Mouse (Mus musculus): ENCODE measurements around the gene Celsr1. TPM values are rescaled to one million over a fixed set of nuclear protein-coding genes. Genes with fewer than 3 reads are reported as not detected.

Celsr1 gene
- polyA plus RNA-seq, 1 experiment from 2014 or later, result 2.4 TPM

DNA sequence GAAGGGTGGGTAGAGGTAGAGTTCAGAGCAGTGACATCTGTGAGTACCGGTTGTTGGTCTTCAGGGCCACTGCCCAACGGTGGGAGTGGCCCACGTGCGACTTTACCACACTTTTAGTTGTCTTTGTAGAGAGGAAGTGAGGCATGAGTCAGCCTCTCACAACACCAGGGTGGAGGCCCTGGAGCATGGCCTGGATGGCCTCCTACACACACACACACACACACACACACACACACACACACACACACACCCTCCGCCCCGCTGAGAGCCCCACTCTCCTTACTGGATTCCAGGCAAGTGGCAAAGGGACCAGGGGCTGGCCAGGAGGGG lies 34.0 kb upstream of the Celsr1 start:
- H3K4me1 ChIP-seq (ENCODE audit: control insufficient read depth, insufficient read depth, low read length), result peaks cover 29% of the 10 kb centered on the region
- H3K4me2 ChIP-seq (ENCODE audit: low read depth, low read length), result no peak overlapping the region
- no peaks in the 10 kb centered on the region for H3K36me3 ChIP-seq (ENCODE audit: control insufficient read depth, insufficient read depth, low read length)
- no peak overlapping the region for H3K4me3 ChIP-seq (ENCODE audit: low read depth, low read length)
- no peaks in the 10 kb centered on the region for H3K9me3 ChIP-seq (ENCODE audit: control insufficient read depth, low read length)
- no peak overlapping the region for H3K9ac ChIP-seq (replicated peaks; ENCODE audit: low read depth, low read length)
- no peak overlapping the region for H3K27ac ChIP-seq (ENCODE audit: low read depth, low read length)
- no peak for ATAC-seq (ENCODE audit: low read depth)
- H3K27me3 ChIP-seq (ENCODE audit: control insufficient read depth, insufficient read depth, low read length), result no peaks in the 10 kb centered on the region
- 52% methylated on average over 4 of the region's 6 CpGs for WGBS

DNA sequence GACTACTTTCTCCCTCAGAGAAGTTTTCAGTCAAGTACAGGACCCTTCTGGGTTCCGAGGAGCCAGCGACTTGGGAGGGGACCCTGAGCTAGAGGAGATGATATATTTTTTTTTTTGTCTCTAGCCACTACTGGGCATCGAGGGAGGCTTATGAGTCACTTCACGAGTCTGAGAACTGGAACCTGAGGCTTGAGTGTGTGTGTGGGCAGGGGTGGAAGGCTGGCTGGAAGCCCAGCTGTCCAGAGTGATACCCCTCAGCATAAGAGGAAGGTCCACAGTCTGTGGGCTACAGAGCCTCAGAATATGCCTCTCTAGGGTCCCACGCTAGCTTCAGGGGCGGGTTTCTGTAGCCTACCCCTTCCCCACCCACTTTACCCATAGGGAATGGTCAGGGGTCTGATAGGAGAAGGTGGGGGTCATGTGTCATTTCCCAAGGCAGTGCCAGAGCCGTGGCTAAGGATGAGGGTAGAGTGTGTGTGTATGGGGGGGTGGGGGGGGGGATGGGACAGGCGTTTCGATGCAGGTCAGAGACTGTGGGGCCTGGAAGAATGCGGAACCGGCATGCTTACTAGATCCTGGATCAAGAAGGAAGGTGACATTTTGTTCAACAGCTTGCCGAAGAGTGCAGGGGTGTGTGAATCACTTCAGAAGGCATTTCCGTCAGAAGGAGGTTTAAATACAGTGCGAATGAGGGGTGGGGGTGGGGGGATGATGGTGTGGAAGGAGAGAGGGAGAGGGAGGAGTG lies 33.4 kb upstream of the Celsr1 start:
- H3K4me1 ChIP-seq (ENCODE audit: control insufficient read depth, insufficient read depth, low read length), result peaks cover 32% of the 10 kb centered on the region
- no peak overlapping the region for H3K27ac ChIP-seq (ENCODE audit: low read depth, low read length)
- no peaks in the 10 kb centered on the region for H3K36me3 ChIP-seq (ENCODE audit: control insufficient read depth, insufficient read depth, low read length)
- no peak overlapping the region for H3K9ac ChIP-seq (replicated peaks; ENCODE audit: low read depth, low read length)
- no peak for ATAC-seq (ENCODE audit: low read depth)
- H3K9me3 ChIP-seq (ENCODE audit: control insufficient read depth, low read length), result no peaks in the 10 kb centered on the region
- no peaks in the 10 kb centered on the region for H3K27me3 ChIP-seq (ENCODE audit: control insufficient read depth, insufficient read depth, low read length)
- H3K4me3 ChIP-seq (ENCODE audit: low read depth, low read length), result no peak overlapping the region
- H3K4me2 ChIP-seq (ENCODE audit: low read depth, low read length), result no peak overlapping the region
- WGBS, result 73% methylated on average over 14 of the region's 14 CpGs

DNA sequence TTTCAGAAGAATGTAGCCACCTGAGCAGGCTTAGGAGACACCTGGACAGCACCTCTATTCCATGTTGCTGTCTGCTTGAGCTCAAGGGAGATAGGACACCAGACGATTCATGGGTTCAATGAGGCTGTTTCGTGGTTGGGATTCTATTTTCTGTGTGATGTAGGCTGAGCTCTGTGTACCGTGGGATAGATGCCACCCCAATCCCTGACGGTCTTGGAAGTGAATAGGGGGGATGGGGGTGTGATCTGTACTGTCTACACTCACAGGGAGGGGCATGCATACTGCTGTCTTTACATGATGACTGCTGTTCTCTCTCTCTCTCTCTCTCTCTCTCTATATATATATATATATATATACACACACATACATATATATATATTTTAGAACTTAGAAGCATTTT lies 31.8 kb upstream of the Celsr1 start:
- no peak overlapping the region for H3K4me3 ChIP-seq (ENCODE audit: low read depth, low read length)

DNA sequence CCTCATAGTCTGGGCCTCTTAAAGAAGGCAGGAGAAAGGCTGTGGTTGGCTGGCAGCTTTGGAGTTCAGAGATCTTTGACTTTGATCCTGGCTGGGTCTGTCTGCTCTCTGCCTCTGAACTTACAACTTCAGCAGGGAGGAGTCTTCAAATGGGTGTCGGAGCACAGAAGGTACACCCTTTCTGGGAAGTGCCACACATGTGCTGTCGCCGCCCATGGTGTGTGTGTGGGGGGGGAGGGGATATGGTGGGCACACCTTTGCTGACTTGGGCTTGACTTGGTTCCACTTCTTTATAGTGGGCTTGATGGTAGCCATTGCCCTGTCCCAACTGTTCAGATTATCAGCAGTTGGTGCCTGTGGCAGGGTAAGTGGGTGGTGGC lies 31.3 kb upstream of the Celsr1 start:
- 94% methylated on average over 3 of the region's 3 CpGs for WGBS
- H3K27me3 ChIP-seq (ENCODE audit: control insufficient read depth, insufficient read depth, low read length), result no peaks in the 10 kb centered on the region
- no peak overlapping the region for H3K27ac ChIP-seq (ENCODE audit: low read depth, low read length)
- no peaks in the 10 kb centered on the region for H3K36me3 ChIP-seq (ENCODE audit: control insufficient read depth, insufficient read depth, low read length)
- peaks cover 48% of the 10 kb centered on the region for H3K4me1 ChIP-seq (ENCODE audit: control insufficient read depth, insufficient read depth, low read length)
- no peak overlapping the region for H3K4me3 ChIP-seq (ENCODE audit: low read depth, low read length)
- no peak overlapping the region for H3K9ac ChIP-seq (replicated peaks; ENCODE audit: low read depth, low read length)
- H3K4me2 ChIP-seq (ENCODE audit: low read depth, low read length), result no peak overlapping the region
- H3K9me3 ChIP-seq (ENCODE audit: control insufficient read depth, low read length), result no peaks in the 10 kb centered on the region
- no peak for ATAC-seq (ENCODE audit: low read depth)

More for the DNA sequence above, 31.8 kb upstream of the Celsr1 start:
- no peaks in the 10 kb centered on the region for H3K9me3 ChIP-seq (ENCODE audit: control insufficient read depth, low read length)
- no peaks in the 10 kb centered on the region for H3K36me3 ChIP-seq (ENCODE audit: control insufficient read depth, insufficient read depth, low read length)
- no peak overlapping the region for H3K27ac ChIP-seq (ENCODE audit: low read depth, low read length)
- no peak for ATAC-seq (ENCODE audit: low read depth)
- no peak overlapping the region for H3K4me2 ChIP-seq (ENCODE audit: low read depth, low read length)
- peaks cover 46% of the 10 kb centered on the region for H3K4me1 ChIP-seq (ENCODE audit: control insufficient read depth, insufficient read depth, low read length)
- H3K27me3 ChIP-seq (ENCODE audit: control insufficient read depth, insufficient read depth, low read length), result no peaks in the 10 kb centered on the region
- WGBS, result 97% methylated on average over 4 of the region's 4 CpGs
- H3K9ac ChIP-seq (replicated peaks; ENCODE audit: low read depth, low read length), result no peak overlapping the region

DNA sequence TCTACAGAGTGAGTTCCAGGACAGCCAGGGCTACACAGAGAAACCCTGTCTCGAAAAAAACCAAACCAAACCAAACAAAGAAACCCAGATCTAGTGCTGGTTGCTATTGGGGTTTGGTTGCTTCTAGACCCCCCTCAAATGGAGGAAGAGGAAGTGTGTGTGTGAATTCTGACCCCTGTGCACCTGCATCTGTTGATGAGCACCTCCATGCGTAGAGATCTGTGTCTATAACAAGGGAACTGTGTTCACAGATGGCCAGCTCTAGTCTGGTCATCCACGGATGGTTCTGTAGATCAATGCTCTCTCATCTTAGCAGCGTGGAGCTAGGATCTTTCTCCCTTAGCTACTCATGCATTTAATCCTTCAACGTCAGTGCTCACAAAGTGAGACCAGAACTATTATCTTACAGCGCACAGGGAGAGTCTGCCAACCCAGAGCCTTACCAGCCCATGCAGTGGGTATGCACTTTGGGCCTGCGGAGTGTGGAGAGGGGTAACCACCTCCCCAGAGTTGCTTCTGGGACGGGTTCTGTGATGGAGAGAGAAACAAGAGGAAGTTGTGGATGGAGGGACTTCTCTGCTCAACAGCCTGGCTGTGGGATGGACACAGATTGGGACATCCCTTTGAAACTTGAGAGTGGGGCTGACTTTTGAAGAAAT lies 30.7 kb upstream of the Celsr1 start:
- H3K27ac ChIP-seq (ENCODE audit: low read depth, low read length), result no peak overlapping the region
- no peak overlapping the region for H3K4me3 ChIP-seq (ENCODE audit: low read depth, low read length)
- peaks cover 48% of the 10 kb centered on the region for H3K4me1 ChIP-seq (ENCODE audit: control insufficient read depth, insufficient read depth, low read length)
- no peak for ATAC-seq (ENCODE audit: low read depth)
- no peaks in the 10 kb centered on the region for H3K9me3 ChIP-seq (ENCODE audit: control insufficient read depth, low read length)
- H3K4me2 ChIP-seq (ENCODE audit: low read depth, low read length), result no peak overlapping the region
- H3K27me3 ChIP-seq (ENCODE audit: control insufficient read depth, insufficient read depth, low read length), result no peaks in the 10 kb centered on the region
- WGBS, result 90% methylated on average over 8 of the region's 8 CpGs
- no peak overlapping the region for H3K9ac ChIP-seq (replicated peaks; ENCODE audit: low read depth, low read length)
- no peaks in the 10 kb centered on the region for H3K36me3 ChIP-seq (ENCODE audit: control insufficient read depth, insufficient read depth, low read length)

DNA sequence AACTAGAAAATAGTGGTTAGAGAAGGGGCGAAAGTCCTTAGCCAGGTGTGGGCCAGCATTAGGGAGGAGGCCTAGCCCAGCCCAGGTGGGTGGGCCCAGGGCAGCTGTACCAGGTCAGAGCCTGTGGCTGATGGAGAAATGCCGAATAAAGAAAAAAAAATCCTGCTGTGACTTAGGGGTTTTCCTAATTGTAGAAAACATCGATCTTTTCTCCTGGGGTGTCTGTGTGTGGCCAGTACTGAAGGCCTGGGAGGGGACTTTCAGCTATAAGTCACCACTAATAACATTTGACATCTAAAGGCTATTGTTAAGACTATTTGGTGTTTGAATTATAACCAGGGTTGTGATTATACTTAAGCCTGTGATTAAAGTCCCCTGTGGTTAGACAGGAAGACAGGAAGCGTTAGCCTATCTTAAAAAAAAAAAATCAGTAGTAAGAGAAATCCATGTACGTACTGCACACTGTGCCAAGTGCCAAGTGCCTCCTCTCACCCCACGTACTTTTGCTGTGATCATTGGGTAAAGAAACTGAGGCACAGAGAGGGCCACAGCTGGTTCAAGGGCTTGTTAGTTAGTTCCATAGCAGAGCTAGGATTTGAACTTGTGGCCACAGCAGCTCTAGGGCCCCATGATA lies 28.4 kb upstream of the Celsr1 start:
- no peaks in the 10 kb centered on the region for H3K27me3 ChIP-seq (ENCODE audit: control insufficient read depth, insufficient read depth, low read length)
- 47% methylated on average over 6 of the region's 6 CpGs for WGBS
- no peak overlapping the region for H3K27ac ChIP-seq (ENCODE audit: low read depth, low read length)
- no peak overlapping the region for H3K4me3 ChIP-seq (ENCODE audit: low read depth, low read length)
- no peak overlapping the region for H3K9ac ChIP-seq (replicated peaks; ENCODE audit: low read depth, low read length)
- H3K4me2 ChIP-seq (ENCODE audit: low read depth, low read length), result peak overlapping the region; percentile 99; the same call in 1 of the 2 replicates
- no peaks in the 10 kb centered on the region for H3K9me3 ChIP-seq (ENCODE audit: control insufficient read depth, low read length)
- H3K4me1 ChIP-seq (ENCODE audit: control insufficient read depth, insufficient read depth, low read length), result peaks cover 43% of the 10 kb centered on the region
- H3K36me3 ChIP-seq (ENCODE audit: control insufficient read depth, insufficient read depth, low read length), result no peaks in the 10 kb centered on the region
- ATAC-seq (ENCODE audit: low read depth), result no peak

DNA sequence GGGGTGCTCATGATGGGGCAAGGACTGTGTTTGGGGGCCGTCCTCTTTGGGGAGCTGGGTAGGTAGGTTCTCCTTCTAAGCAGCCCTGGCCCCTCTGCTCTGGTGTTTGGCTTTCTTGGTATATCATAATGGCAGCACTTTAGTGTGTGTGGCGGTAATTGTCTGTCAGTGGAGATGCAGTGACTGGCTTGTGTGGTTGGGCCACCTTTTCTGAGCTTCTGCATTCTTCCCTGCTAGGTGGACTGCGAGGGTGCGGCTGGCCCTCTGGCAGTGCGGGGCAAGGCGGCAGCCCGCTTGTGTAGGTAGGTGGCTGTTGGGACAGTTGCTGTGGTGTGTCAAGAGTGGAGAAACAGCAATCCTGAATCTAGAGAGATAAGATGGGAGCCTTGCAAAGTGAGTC lies 27.6 kb upstream of the Celsr1 start:
- Histone ChIP-seq H3K4me2 (ENCODE audit: low read depth, low read length) (peak overlapping the region; percentile 99), H3K27ac (ENCODE audit: low read depth, low read length) (no peak overlapping the region), H3K9me3 (ENCODE audit: control insufficient read depth, low read length) (no peaks in the 10 kb centered on the region), H3K4me3 (ENCODE audit: low read depth, low read length) (peak overlapping the region; percentile 91), H3K4me1 (ENCODE audit: control insufficient read depth, insufficient read depth, low read length) (peaks cover 41% of the 10 kb centered on the region), H3K27me3 (ENCODE audit: control insufficient read depth, insufficient read depth, low read length) (no peaks in the 10 kb centered on the region), H3K36me3 (ENCODE audit: control insufficient read depth, insufficient read depth, low read length) (no peaks in the 10 kb centered on the region), H3K9ac (replicated peaks; ENCODE audit: low read depth, low read length) (peak overlapping the region; percentile 0; the same call in 1 of the 2 replicates)
- 91% methylated on average over 7 of the region's 7 CpGs for WGBS
- no peak for ATAC-seq (ENCODE audit: low read depth)

DNA sequence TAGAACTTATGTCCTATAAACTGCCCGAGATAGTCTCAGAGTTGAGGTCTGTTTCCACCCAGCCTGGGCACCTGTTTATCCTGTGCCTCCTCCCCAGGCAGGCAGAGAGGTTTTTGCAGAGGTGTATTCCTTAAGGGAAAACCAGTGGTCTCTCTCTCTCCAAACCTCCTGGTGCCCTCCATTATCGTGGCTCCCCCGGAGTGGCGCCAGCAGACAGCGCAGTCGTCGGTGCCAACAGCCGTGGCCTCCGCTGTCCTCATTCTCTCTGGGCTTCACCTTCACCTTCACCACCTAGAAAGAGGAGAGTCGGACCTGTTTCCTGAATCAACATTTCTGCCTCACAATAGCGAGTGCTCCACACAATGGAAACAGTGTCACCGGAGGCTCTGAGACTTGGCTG lies 27.0 kb upstream of the Celsr1 start:
- Histone ChIP-seq H3K4me1 (ENCODE audit: control insufficient read depth, insufficient read depth, low read length) (peaks cover 41% of the 10 kb centered on the region), H3K27ac (ENCODE audit: low read depth, low read length) (no peak overlapping the region), H3K4me2 (ENCODE audit: low read depth, low read length) (peak overlapping the region; percentile 99), H3K4me3 (ENCODE audit: low read depth, low read length) (peak overlapping the region; percentile 91), H3K9ac (replicated peaks; ENCODE audit: low read depth, low read length) (peak overlapping the region; percentile 1; the same call in 1 of the 2 replicates), H3K27me3 (ENCODE audit: control insufficient read depth, insufficient read depth, low read length) (no peaks in the 10 kb centered on the region), H3K9me3 (ENCODE audit: control insufficient read depth, low read length) (no peaks in the 10 kb centered on the region), H3K36me3 (ENCODE audit: control insufficient read depth, insufficient read depth, low read length) (no peaks in the 10 kb centered on the region)
- 72% methylated on average over 12 of the region's 12 CpGs for WGBS
- no peak for ATAC-seq (ENCODE audit: low read depth)

DNA sequence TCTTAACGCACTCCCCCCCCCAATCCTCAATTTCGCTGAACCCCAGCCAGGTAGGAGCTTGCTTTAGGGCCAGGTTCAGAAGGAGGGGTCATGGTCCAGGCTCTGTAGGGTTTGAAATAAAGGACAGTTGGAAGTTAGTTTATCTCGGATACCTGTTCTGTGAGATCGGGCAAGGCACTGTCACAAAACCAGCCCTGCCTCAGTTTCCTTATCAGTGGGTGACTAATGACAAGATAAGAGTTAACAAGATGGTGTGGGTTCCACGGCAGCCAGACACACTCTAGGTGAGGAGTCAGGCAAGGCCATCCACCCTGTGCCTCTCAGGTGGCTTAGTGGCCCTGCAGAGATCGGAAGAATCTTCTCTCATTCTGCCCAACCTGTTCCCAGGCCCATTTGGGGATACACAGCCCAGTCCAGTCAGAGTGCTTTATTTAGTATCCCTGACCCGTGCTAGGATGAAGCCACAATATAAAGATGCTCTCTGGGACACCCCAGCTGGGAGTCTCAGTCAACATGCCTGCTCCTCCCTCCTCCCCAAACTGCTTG lies 26.3 kb upstream of the Celsr1 start:
- H3K9me3 ChIP-seq (ENCODE audit: control insufficient read depth, low read length), result no peaks in the 10 kb centered on the region
- no peak for ATAC-seq (ENCODE audit: low read depth)
- H3K27me3 ChIP-seq (ENCODE audit: control insufficient read depth, insufficient read depth, low read length), result no peaks in the 10 kb centered on the region
- peak overlapping the region; percentile 99 for H3K4me2 ChIP-seq (ENCODE audit: low read depth, low read length)
- H3K4me3 ChIP-seq (ENCODE audit: low read depth, low read length), result peak overlapping the region; percentile 91
- 68% methylated on average over 7 of the region's 7 CpGs for WGBS
- H3K36me3 ChIP-seq (ENCODE audit: control insufficient read depth, insufficient read depth, low read length), result no peaks in the 10 kb centered on the region
- H3K27ac ChIP-seq (ENCODE audit: low read depth, low read length), result no peak overlapping the region; the same call in 1 of the 2 replicates
- peaks cover 41% of the 10 kb centered on the region for H3K4me1 ChIP-seq (ENCODE audit: control insufficient read depth, insufficient read depth, low read length)
- peak overlapping the region; percentile 1; the same call in 1 of the 2 replicates for H3K9ac ChIP-seq (replicated peaks; ENCODE audit: low read depth, low read length)

Measured in neural tube, embryonic 14.5 days (tissue).